Mouse (Mus musculus): ENCODE measurements around the gene Sort1. TPM values are rescaled to one million over a fixed set of nuclear protein-coding genes. Genes with fewer than 3 reads are reported as not detected.

Sort1 gene
- polyA plus RNA-seq, 1 experiment from 2014 or later = 17.0 TPM

Other genes starting within 250 kb of the Sort1 start
- gene Gstm4, start 239.2 kb upstream of the Sort1 start, polyA plus RNA-seq (2015; fragmentation: Nextera tagmentation; extraction: Ambion mirVana) = 19.1 and 21.0 TPM in 2 replicates
- gene Ampd2, start 197.4 kb upstream of the Sort1 start, polyA plus RNA-seq (2015; fragmentation: Nextera tagmentation; extraction: Ambion mirVana) = 64.1 and 66.9 TPM in 2 replicates
- gene Gnat2, start 191.3 kb upstream of the Sort1 start, polyA plus RNA-seq (2015; fragmentation: Nextera tagmentation; extraction: Ambion mirVana) = 0.13 and 0.43 TPM in 2 replicates
- 103 and 121 TPM in 2 replicates for gene Gnai3, start 137.9 kb upstream of the Sort1 start, polyA plus RNA-seq (2015; fragmentation: Nextera tagmentation; extraction: Ambion mirVana)
- gene Gpr61, start 129.2 kb upstream of the Sort1 start, polyA plus RNA-seq (2015; fragmentation: Nextera tagmentation; extraction: Ambion mirVana) = 6.1 and 7.7 TPM in 2 replicates
- 10.2 and 14.4 TPM in 2 replicates for gene Amigo1, start 97.7 kb upstream of the Sort1 start, polyA plus RNA-seq (2015; fragmentation: Nextera tagmentation; extraction: Ambion mirVana)
- gene Cyb561d1, start 82.9 kb upstream of the Sort1 start, polyA plus RNA-seq (2015; fragmentation: Nextera tagmentation; extraction: Ambion mirVana) = 3.1 TPM in 2 replicates
- 18.4 and 21.2 TPM in 2 replicates for gene Atxn7l2, start 73.1 kb upstream of the Sort1 start, polyA plus RNA-seq (2015; fragmentation: Nextera tagmentation; extraction: Ambion mirVana)
- 0.38 and 0.52 TPM in 2 replicates for gene Sypl2, start 57.4 kb upstream of the Sort1 start, polyA plus RNA-seq (2015; fragmentation: Nextera tagmentation; extraction: Ambion mirVana)
- gene Psma5, start 27.2 kb upstream of the Sort1 start, polyA plus RNA-seq (2015; fragmentation: Nextera tagmentation; extraction: Ambion mirVana) = 239 and 254 TPM in 2 replicates
- gene Mybphl, start 80.8 kb downstream of the Sort1 start, polyA plus RNA-seq (2015; fragmentation: Nextera tagmentation; extraction: Ambion mirVana) = 0.15 and 0.19 TPM in 2 replicates
- 5.5 and 12.4 TPM in 2 replicates for gene Psrc1, start 99.8 kb downstream of the Sort1 start, polyA plus RNA-seq (2015; fragmentation: Nextera tagmentation; extraction: Ambion mirVana)
- gene Celsr2, start 131.5 kb downstream of the Sort1 start, polyA plus RNA-seq (2015; fragmentation: Nextera tagmentation; extraction: Ambion mirVana) = 34.4 and 35.0 TPM in 2 replicates
- 206 and 219 TPM in 2 replicates for gene Sars, start 161.1 kb downstream of the Sort1 start, polyA plus RNA-seq (2015; fragmentation: Nextera tagmentation; extraction: Ambion mirVana)